Mouse (Mus musculus) CD4-positive helper T cell, adult 2 months (primary cell): ENCODE measurements around the gene Olfr981.
"Not testable (repeated sequence)": the region's sequence is repeated elsewhere in the genome, so short reads cannot be mapped to it uniquely, and the experiment has no call there.

Experiments
- DNase-seq: peaks from one replicate; pipeline ENCODE4 v3.0.0-alpha.2; 2012; ENCODE audit warnings: low read depth, missing footprints, low spot score

Olfr981 gene

GRCm38 (mm10) chr9:40021164-40021563 lies at the start of gene Olfr981:
TSS of gene Olfr981 (plus strand) at chr9:40021464.
- no peak for DNase-seq

- not testable (repeated sequence) for DNase-seq
Measured at GRCm38 (mm10) chr9:39976581-39977145, 44.6 kb upstream of the Olfr981 start.

GRCm38 (mm10) chr9:39991813-39992212 lies 29.5 kb upstream of the Olfr981 start, which contains the start of gene Olfr978:
TSS of gene Olfr978 (plus strand) at chr9:39992113.
- DNase-seq = no peak

- DNase-seq = no peak
Measured at GRCm38 (mm10) chr9:40003365-40003764, 17.9 kb upstream of the Olfr981 start, which contains the start of gene Olfr979. TSS of gene Olfr979 (minus strand) at chr9:40003465.

- DNase-seq = no peak
Measured at GRCm38 (mm10) chr9:40009482-40009881, 11.8 kb upstream of the Olfr981 start, which contains the start of gene Olfr980. TSS of gene Olfr980 (minus strand) at chr9:40009582.

- no peak for DNase-seq
Measured at GRCm38 (mm10) chr9:40050138-40050537, 28.9 kb downstream of the Olfr981 start.

- no peak for DNase-seq
Measured at GRCm38 (mm10) chr9:40073529-40073928, 52.3 kb downstream of the Olfr981 start, which contains the start of gene Olfr982. TSS of gene Olfr982 (plus strand) at chr9:40073829.
